Mouse (Mus musculus) liver, embryonic 13.5 days (tissue): ENCODE results near the gene Anks4b. TPM values are rescaled to one million over a fixed set of nuclear protein-coding genes. Genes with fewer than 3 reads are reported as not detected.

ENCODE experiments used
- ATAC-seq: fragments of 200-750 bp; cut with Nextera tagmentation; 2 replicates; pipeline ENCODE4 v1.8.0; 2017; ENCODE audit warnings: low read depth, mild to moderate bottlenecking, moderate number of reproducible peaks, moderate library complexity
- DNase-seq: peaks from one replicate; pipeline ENCODE4 v3.0.0; 2022
- H3K27ac ChIP-seq: fragments of 300-500 bp; sonication (generic); 2 replicates; pipeline ENCODE4 v1.5.1; 2015; ENCODE audit warnings: moderate library complexity, mild to moderate bottlenecking, inconsistent platforms
- H3K27me3 ChIP-seq: fragments of 300-500 bp; sonication (generic); 2 replicates; pipeline ENCODE4 v1.6.1; 2015; ENCODE audit warnings: mild to moderate bottlenecking, inconsistent platforms
- H3K36me3 ChIP-seq: fragments of 300-500 bp; sonication (generic); 2 replicates; pipeline ENCODE4 v1.6.1; 2015; ENCODE audit warnings: mild to moderate bottlenecking, inconsistent platforms
- H3K4me1 ChIP-seq: fragments of 300-500 bp; sonication (generic); replicated peaks from 2 replicates; pipeline ENCODE4 v1.6.1; 2015; ENCODE audit warnings: inconsistent platforms
- H3K4me2 ChIP-seq: fragments of 300-500 bp; sonication (generic); 2 replicates; pipeline ENCODE4 v1.6.1; 2015; ENCODE audit warnings: inconsistent platforms, mild to moderate bottlenecking, moderate library complexity
- H3K4me3 ChIP-seq: fragments of 300-500 bp; sonication (generic); replicated peaks from 2 replicates; pipeline ENCODE4 v1.5.1; 2015; ENCODE audit warnings: mild to moderate bottlenecking, inconsistent platforms
- H3K9ac ChIP-seq: fragments of 300-500 bp; sonication (generic); 2 replicates; pipeline ENCODE4 v1.6.1; 2015; ENCODE audit warnings: mild to moderate bottlenecking, inconsistent platforms
- H3K9me3 ChIP-seq: fragments of 300-500 bp; sonication (generic); replicated peaks from 2 replicates; pipeline ENCODE4 v1.6.1; 2016; ENCODE audit warnings: inconsistent platforms
- WGBS: fragments of 180-500 bp; shearing (Covaris S2); methylation state at CpG from one replicate; pipeline ENCODE4 v1.1.7; 2015; ENCODE audit not compliant: insufficient replicate concordance; 5-methylcytosine and 5-hydroxymethylcytosine counted together
- polyA plus RNA-seq: library from polyadenylated mRNA; unstranded; fragments of >200 nt; fragmentation: Nextera tagmentation; extraction: Ambion mirVana; gene quantifications from 2 replicates; pipeline ENCODE4 v1.2.1, GENCODE M21; 2015

Gene Anks4b
- polyA plus RNA-seq, 1 experiment from 2014 or later, result 1.4 TPM

DNA sequence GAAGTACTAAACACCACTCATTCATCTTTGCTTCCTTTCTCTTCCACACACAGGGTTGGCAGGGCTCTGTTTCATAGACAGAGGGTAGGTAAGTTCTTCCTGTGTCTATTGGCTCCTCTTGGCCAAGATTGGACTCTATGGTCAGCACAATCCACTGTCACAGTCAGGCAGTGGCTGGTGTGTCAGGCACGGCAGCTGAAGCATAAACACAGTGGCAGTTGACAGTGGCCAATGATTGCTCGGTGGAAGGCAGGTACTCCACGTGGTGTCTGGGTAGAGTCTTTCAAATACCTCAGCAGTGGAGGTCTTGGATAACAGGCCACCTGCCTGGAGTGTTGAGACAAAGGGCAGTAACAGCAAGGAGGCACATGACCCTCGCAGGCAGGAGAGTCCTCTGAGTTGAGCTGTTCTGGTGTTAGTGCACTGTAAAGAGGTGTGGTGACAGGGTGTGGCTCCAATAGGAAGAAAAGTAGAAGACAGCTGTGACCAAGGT is 15.5 kb upstream of the Anks4b start:
- no peaks in the 10 kb centered on the region for H3K9me3 ChIP-seq
- no peaks in the 10 kb centered on the region for H3K36me3 ChIP-seq
- 33% methylated on average over 4 of the region's 4 CpGs for WGBS
- no peak overlapping the region for H3K4me2 ChIP-seq
- H3K4me3 ChIP-seq, result no peak overlapping the region
- H3K27me3 ChIP-seq, result no peaks in the 10 kb centered on the region
- no peak overlapping the region for H3K9ac ChIP-seq
- H3K27ac ChIP-seq, result no peak overlapping the region
- H3K4me1 ChIP-seq, result no peaks in the 10 kb centered on the region
- DNase-seq (no peak), ATAC-seq (no peak)

DNA sequence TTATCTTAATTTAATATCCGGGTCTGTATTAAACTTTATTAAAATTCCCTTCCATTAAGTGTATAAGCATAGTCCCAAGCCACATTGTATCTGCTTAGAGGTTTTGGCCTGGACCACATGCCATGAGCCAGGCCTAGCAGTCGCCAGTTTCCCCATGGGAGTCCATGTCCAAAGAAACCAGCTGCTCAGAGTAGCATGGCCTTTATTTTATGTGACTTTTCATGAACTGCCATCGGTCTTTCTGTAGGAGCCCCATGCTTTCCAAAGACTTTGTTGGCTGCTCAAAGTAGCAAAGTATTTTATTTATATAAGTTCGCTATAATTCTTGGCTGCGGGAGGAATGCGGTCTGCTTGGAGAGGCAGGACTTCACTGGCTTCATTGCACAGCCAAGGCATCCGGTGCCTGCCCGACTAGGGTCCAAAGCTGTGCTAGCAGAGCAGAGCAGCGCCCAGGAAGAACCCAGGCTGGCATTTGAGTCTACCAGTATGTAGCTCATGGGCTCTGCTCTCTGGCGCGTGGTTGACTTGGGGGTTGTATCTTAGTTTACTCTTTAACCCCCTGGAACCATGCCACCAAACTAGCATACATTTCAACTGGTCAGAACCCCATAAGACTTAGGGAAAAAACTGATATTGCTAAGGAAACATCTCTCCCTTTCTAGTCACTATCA is 9.9 kb upstream of the Anks4b start:
- no peak for DNase-seq
- WGBS, result 74% methylated on average over 11 of the region's 11 CpGs

DNA sequence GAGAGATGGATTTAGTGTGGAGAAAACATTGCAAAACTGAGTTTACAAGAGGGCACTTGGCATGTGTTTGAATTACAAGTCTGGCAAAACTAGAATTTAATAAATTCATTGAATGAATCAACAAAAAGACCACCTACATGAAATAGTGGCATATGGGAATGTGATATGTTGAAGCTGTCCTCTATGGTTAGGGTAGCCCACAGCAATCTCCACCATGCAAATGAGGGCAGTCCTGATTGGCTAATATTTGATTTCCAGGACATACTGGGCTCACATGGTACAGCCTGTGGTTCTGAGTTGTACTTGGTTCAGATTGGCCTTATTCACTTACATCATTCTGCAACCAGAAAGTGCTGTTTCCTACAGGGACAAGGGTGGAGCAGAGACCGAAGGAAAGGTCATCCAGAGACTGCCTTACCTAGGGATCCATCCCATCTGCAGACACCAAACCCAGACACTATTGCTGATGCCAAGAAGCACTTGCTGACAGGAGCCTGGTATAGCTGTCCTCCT is 1.4 kb upstream of the Anks4b start:
- Histone ChIP-seq H3K9me3 (no peaks in the 10 kb centered on the region), H3K36me3 (no peaks in the 10 kb centered on the region), H3K4me1 (no peaks in the 10 kb centered on the region; the same call in 1 of the 2 replicates), H3K4me2 (no peak overlapping the region), H3K27ac (no peak overlapping the region), H3K27me3 (no peaks in the 10 kb centered on the region), H3K4me3 (no peak overlapping the region), H3K9ac (no peak overlapping the region)
- WGBS, result 68% methylated on average over 1 of the region's 1 CpGs
- ATAC-seq (no peak), DNase-seq (no peak)

More for the DNA sequence above, 9.9 kb upstream of the Anks4b start:
- Histone ChIP-seq H3K9me3 (no peaks in the 10 kb centered on the region), H3K4me3 (no peak overlapping the region), H3K27me3 (no peaks in the 10 kb centered on the region), H3K4me2 (no peak overlapping the region), H3K9ac (no peak overlapping the region), H3K4me1 (no peaks in the 10 kb centered on the region), H3K27ac (no peak overlapping the region), H3K36me3 (no peaks in the 10 kb centered on the region)
- no peak for ATAC-seq

DNA sequence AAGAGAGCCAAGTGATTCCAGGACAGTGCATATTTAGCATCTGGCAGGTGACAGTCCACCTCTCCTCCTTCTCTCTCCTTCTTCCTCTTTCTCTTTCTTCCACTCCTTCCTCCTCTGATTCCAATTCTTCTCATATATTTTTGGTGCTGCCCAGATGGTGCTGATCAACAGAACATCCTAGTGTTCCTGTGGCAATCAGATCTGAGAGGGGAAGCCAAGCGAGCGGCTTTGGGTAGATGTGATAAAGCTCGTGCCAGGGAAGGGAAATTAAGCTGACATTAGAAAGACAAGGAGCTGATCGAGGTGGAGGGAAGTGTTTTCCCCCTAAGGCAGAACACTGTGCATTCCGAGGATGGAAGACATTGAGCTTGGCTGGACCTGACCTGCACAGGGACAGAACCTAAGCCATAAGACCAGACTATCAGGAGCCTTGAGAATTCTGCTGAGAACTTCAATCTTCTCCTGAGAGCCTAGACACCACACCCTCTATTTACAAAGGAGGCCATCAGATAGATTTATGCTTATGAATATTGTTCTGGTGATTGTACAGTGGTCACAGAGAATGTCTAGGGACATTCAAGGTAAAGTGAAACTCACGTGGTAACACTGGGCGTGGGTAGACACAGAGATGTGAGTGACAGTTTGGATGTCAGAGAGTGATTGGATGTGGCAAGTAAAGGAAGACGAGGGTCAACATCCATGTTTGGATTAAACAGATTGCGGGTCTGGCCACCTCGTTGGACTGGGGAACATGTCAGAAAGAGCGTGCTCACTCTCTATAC is 1.3 kb downstream of the Anks4b start:
- peak; percentile 36; the same call in 1 of the 2 replicates for ATAC-seq
- Histone ChIP-seq H3K4me3 (peak overlapping the region; percentile 45), H3K9ac (peak overlapping the region; percentile 49), H3K4me2 (peak overlapping the region; percentile 44), H3K4me1 (no peaks in the 10 kb centered on the region; the same call in 1 of the 2 replicates), H3K9me3 (no peaks in the 10 kb centered on the region), H3K27ac (no peak overlapping the region), H3K36me3 (no peaks in the 10 kb centered on the region), H3K27me3 (no peaks in the 10 kb centered on the region)
- WGBS, result 55% methylated on average over 11 of the region's 11 CpGs
- no peak for DNase-seq

DNA sequence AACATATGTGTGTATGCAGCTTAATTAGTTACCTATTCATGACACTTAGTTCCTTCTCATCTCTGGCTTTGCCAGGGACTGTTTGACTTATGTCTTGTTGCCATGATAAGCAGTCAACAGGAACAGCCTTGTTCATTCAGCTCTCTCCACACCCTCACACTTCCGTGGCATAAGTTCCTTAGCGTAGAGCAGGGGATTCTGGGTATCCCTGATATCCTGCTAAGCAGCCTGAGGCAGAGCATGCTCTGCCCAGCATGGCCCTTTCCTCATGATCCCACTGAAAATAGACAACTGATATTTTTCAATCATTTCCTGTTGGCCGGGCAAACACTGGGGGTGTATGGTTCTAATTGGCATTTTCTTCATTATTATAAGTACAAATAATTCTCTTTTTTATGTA is 4.0 kb downstream of the Anks4b start:
- 58% methylated on average over 3 of the region's 3 CpGs for WGBS
- Histone ChIP-seq H3K36me3 (no peaks in the 10 kb centered on the region), H3K27me3 (no peaks in the 10 kb centered on the region), H3K9me3 (no peaks in the 10 kb centered on the region), H3K4me1 (no peaks in the 10 kb centered on the region; the same call in 1 of the 2 replicates), H3K9ac (no peak overlapping the region), H3K27ac (no peak overlapping the region), H3K4me2 (no peak overlapping the region), H3K4me3 (no peak overlapping the region)
- no peak for ATAC-seq
- DNase-seq, result no peak

DNA sequence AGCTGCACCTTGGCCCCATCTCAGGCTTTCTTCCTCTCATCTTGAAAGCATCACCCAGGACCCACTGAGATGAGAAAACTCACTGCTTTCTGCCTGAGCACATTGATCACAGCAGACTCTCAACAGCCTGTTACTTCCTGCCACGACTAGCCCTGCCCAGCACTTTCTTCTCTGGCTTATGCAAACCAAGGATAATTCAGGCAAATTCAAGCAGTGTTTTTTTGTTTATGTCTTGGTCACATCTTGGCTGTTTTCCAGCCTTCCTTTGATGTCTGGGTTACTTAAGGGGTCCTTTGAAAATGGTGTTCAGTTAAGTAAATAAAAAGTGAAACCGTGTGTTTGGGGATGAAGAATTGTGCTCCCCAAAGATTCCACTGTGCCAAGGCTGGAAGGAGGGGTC is 5.3 kb downstream of the Anks4b start:
- Histone ChIP-seq H3K9ac (no peak overlapping the region), H3K27ac (no peak overlapping the region), H3K4me1 (no peaks in the 10 kb centered on the region), H3K4me3 (no peak overlapping the region), H3K9me3 (no peaks in the 10 kb centered on the region), H3K27me3 (no peaks in the 10 kb centered on the region), H3K36me3 (no peaks in the 10 kb centered on the region), H3K4me2 (no peak overlapping the region)
- 12% methylated on average over 2 of the region's 2 CpGs for WGBS
- no peak for ATAC-seq
- no peak for DNase-seq

DNA sequence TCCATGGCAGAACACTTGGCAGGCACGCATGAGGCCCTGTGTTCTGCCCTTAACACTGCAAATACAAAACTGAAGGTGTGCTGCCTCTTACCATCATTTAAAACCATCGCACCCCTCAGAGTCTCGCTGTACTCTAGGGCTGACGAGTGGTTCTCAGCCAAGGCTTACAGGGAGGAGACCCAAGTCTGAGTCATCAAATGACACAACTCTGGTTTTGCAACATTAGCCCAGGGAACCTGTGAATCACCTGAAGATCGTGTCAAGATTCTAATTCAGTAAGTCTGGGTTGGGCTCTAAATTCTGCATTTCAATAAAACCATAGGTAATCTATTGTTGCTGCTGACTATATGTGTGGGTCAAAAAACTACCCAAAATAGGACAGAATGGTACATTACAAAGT is 6.9 kb downstream of the Anks4b start:
- WGBS, result 56% methylated on average over 5 of the region's 5 CpGs
- no peak overlapping the region for H3K4me3 ChIP-seq
- DNase-seq, result no peak

DNA sequence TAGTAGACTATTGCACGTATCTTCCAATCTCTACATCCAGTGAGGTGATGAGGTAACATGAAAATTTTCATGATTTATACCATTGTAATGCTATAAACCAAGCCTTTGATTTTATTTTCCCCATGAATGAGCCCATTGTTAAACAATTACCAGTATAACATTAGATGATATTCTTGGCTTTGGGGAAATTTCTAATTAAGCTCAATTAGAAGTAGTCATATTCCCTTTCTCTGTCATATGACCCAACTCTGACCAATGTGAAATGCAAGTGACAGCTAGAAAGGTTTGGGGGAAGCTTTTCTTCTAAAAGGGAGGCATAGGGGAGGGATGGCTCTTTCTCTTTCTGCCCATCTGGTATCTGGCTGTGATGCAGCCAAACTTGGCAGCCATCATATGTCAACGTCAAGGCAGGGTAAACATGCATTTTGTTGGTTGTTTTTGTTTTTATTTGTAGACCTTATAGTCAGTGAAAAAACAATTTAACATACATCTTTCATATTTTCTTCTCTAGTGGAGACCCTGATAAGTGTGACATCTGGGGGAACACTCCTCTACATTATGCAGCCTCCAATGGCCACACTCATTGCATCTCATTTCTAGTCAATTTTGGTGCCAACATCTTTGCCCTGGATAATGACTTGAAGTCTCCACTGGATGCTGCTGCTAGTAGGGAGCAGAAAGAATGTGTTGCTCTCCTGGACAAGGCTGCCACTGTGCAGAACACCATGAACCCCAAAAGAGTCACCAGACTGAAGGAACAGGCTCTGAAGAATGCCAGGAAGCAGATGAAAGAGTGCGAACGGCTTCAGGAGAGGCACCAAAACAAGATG is 8.0 kb downstream of the Anks4b start:
- Histone ChIP-seq H3K4me1 (no peaks in the 10 kb centered on the region), H3K4me3 (no peak overlapping the region), H3K9me3 (no peaks in the 10 kb centered on the region), H3K4me2 (no peak overlapping the region), H3K36me3 (no peaks in the 10 kb centered on the region), H3K27ac (no peak overlapping the region), H3K9ac (no peak overlapping the region), H3K27me3 (no peaks in the 10 kb centered on the region)
- DNase-seq, result no peak
- no peak for ATAC-seq
- WGBS, result 85% methylated on average over 4 of the region's 4 CpGs

More for the DNA sequence above, 6.9 kb downstream of the Anks4b start:
- no peak overlapping the region for H3K4me2 ChIP-seq
- H3K27ac ChIP-seq, result no peak overlapping the region
- ATAC-seq, result no peak
- H3K36me3 ChIP-seq, result no peaks in the 10 kb centered on the region
- no peaks in the 10 kb centered on the region for H3K9me3 ChIP-seq
- H3K27me3 ChIP-seq, result no peaks in the 10 kb centered on the region
- H3K9ac ChIP-seq, result no peak overlapping the region
- no peaks in the 10 kb centered on the region for H3K4me1 ChIP-seq

DNA sequence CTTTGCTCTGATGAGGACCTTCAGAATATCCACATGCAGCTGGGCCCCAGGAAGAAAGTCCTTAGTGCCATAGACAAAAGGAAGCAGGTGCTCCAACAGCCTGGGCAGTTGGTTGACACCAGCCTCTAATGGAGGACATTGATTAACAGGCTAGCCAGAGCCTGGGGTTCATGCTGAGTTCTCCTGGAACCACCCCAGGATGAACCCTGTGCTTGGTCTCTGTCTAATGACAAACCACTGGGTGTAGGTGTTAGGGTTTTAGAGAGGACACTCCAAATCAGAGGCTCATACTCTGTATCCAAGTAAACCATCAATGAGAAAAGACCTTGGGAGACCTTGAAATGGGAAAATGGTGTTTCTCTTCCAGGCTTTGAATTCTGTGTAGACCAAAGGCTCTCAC is 9.2 kb downstream of the Anks4b start:
- no peaks in the 10 kb centered on the region for H3K9me3 ChIP-seq
- H3K4me2 ChIP-seq, result no peak overlapping the region
- no peaks in the 10 kb centered on the region for H3K27me3 ChIP-seq
- H3K4me3 ChIP-seq, result no peak overlapping the region
- no peak overlapping the region for H3K27ac ChIP-seq
- no peaks in the 10 kb centered on the region for H3K36me3 ChIP-seq
- no peak overlapping the region for H3K9ac ChIP-seq
- DNase-seq (no peak), ATAC-seq (no peak)
- no peaks in the 10 kb centered on the region for H3K4me1 ChIP-seq

DNA sequence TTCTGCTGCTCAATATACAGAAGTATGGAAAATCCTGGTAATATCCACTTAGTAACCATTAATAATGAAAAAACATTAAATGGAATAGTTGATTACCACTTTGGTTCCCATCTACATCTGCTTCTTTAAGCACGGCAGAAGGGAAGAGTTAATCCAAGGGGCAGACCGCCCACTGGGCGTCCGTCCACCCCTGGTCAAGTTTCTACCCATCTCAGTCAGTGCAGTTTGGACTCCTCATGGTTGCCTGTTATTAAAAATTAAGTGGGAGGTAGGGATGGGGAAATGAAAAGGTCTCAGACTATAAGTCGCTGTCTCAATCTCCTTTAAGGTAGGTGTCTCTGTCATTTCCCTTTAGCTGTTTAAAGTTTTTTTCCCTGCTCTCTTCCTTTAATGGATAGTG is 15.3 kb downstream of the Anks4b start:
- Histone ChIP-seq H3K27ac (no peak overlapping the region; the same call in 1 of the 2 replicates), H3K27me3 (no peaks in the 10 kb centered on the region), H3K4me2 (no peak overlapping the region), H3K9me3 (no peaks in the 10 kb centered on the region), H3K4me1 (0 out of 2 replicates have a peak, but pooled peaks cover 3% of the 10 kb centered on the region), H3K4me3 (no peak overlapping the region), H3K9ac (no peak overlapping the region), H3K36me3 (no peaks in the 10 kb centered on the region)
- WGBS, result 68% methylated on average over 5 of the region's 5 CpGs
- DNase-seq (no peak), ATAC-seq (no peak)
